Mouse (Mus musculus) left cerebral cortex, adult 8-10 months (tissue): ENCODE data around the gene Gm20388. TPM values are rescaled to one million over a fixed set of nuclear protein-coding genes. Genes with fewer than 3 reads are reported as not detected.

ENCODE experiments used
- DNase-seq, 2 experiments: peaks; one replicate each; pipeline ENCODE4 v3.0.0; 2022; ENCODE audit warnings: low spot score in 2 of 2
- total RNA-seq, 4 experiments: library from RNA; stranded (reverse); gene quantifications; 2 replicates each; pipeline ENCODE4 v1.2.4; 2022

Gm20388 gene
- total RNA-seq, 4 experiments from 2014 or later, result 10.4 to 20.8 (median 16.4) TPM

GRCm38 (mm10) chr8:121162413-121162812 lies 1251.8 kb downstream of the Gm20388 start:
- DNase-seq, result no peak

- DNase-seq, result no peak
Measured at GRCm38 (mm10) chr8:121162906-121163695, 1252.5 kb downstream of the Gm20388 start.

GRCm38 (mm10) chr8:121164017-121164469 lies 1253.4 kb downstream of the Gm20388 start:
- DNase-seq, result no peak

DNA sequence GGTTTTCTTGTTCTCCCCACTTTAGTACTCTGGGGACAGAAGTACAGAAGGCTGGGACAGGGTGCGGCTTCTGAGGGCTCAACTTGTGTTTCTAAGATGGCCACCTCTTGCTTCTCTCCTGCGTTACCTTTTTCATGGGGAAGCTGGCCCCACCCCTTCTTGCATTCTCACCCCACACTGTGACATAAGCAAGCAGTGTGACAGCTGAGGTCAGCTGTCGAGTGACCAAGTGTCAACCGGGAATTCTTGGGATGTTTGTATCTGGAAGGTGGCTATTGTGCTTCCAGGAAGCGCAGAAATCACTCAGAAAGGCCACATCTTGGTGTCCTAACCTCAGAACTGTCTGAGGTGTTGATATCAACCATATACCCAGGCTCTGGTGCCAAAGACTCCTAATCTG lies 1257.4 kb downstream of the Gm20388 start:
- DNase-seq, result no peak

DNA sequence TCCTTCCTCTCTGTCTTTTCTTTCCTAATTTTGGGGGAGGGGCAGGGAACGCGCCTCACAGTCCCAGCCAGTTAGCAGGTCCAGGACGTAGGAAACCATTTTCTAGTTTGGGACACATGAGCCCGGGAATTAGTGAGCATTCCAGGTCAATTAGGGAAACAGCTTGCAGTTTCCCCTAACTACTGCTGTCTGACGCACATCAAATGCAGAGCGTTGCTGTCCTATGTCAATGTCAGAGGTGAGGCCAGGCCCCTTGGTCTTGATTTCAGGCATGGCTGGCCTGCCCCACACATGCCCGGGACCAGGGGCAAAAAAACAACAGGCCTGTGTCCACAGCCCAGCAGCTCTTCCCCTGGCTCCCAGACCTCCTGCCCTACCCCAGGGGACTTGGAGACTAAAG lies 1259.5 kb downstream of the Gm20388 start:
- no peak for DNase-seq

DNA sequence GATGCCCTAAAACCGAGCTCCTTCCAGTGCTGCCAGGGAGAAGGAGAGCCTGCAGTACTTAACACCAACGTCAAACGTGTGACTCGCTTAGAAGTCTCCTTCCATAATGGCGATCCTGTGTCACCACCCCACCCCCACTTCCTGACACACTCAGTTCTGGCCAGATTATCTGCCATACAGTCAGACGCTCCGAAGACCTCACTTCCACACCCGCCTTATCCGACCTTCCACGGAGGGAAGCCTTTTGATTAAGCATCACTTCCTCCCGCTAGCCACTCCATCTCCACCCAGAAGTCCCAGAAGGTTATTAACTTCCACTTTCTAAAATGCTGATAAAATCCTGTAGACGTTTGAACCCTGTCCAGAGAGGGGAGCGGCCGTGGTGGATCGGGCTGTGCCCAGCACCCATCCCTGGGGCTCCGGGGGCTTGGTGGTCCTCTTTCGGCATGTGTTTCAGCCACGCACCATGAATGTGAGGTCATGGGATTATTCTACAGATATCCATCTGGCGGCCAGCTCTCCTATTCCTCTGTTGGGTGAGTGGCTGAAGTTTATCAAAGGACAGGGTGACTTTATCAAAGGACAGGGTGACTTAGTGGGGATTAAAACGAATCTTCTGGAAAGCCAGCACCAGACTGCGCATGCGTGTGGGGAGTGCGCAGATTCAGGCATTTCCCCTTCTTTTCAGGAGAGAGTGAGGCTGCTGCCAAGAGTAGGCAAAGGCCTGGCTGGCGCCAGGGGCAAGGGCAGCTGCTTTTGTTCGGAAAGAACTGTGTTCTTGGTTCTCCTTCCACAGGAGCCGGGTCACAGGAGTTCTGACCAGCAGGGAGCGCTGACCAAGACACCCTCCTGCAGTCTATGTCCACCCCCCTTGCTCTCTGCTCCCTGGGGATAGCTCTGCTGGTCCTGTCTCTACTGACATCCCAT lies 1260.2 kb downstream of the Gm20388 start:
- peak; percentile 9 to 14 for DNase-seq

DNA sequence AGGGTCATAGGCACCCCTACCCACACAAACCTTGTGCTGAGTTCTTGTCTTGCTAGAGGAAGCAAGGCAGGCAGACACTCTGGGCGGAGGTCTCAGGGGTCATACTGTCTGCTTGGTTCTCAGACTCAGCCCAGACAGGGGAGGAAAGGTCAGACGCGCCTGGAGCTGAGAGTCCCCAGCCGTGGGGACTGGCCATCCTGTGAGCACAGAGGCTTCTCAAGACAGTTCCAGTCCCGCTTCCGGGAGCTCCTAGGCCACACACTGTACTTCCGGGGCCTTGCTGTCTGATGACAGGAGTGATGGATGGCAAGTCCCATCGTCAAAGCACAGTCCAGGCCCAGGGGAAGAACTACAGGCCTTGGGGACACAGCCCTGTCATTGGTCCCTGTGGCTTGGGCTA lies 1261.9 kb downstream of the Gm20388 start:
- no peak for DNase-seq

- DNase-seq, result no peak
Measured at GRCm38 (mm10) chr8:121174178-121174577, 1263.5 kb downstream of the Gm20388 start.

- no peak for DNase-seq
Measured at GRCm38 (mm10) chr8:121174721-121175539, 1264.3 kb downstream of the Gm20388 start.

- DNase-seq, result no peak
Measured at GRCm38 (mm10) chr8:121175540-121176090, 1265.0 kb downstream of the Gm20388 start.

- DNase-seq, result no peak
Measured at GRCm38 (mm10) chr8:121176291-121176690, 1265.7 kb downstream of the Gm20388 start.

GRCm38 (mm10) chr8:121180474-121181284 lies 1270.0 kb downstream of the Gm20388 start:
- DNase-seq, result no peak

DNA sequence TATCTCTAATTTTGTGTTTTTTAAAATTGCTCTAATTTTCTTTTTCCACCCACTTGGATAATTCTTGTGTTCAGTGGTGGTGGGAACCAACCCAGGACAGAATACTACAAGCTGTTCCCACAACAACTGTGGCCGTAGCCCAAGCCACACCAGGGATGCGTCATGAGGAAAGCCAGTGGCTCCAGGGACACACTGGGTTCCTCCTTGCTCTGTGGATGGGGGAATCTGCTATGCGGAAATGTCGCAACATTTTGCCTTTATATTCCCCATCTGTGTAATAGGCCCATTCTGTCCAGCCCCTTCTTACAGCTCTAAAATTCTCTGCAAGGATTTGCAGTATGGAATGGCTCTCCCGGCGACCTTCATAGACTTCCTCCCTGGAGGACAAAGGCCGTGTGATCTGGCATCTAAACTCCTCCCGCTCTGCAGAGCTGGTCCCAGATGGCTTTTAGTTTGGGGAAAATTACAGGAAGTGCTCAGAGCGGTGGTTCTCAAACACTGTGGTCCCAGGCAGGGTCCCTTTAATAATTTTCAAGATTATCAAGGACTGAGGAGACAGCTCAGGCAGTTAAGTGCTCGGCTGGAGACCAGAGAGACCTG lies 1270.7 kb downstream of the Gm20388 start:
- DNase-seq, result no peak

GRCm38 (mm10) chr8:121187491-121188364 lies 1277.1 kb downstream of the Gm20388 start:
- no peak for DNase-seq

GRCm38 (mm10) chr8:121188994-121189393 lies 1278.4 kb downstream of the Gm20388 start:
- DNase-seq, result no peak

DNA sequence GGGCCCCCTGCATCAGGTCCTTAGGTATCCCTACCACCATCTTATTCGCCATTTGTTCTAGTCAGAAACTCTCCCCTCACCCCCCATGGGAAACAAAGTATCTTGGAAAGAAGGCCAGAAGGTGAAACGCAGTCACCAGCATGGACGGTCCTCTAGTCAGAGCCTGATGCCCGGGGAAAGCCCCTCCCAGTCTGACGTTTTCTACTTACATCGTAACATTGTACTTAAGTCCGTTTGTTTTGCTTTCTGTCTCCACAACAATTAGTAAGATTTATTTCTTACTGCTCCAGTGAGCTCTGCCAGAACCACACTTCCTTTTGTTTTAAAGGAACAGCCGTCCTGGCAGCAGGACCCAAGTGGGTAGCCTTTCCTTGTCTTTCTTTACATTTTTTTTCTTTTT lies 1281.8 kb downstream of the Gm20388 start:
- DNase-seq, result no peak

GRCm38 (mm10) chr8:121195970-121196369 lies 1285.3 kb downstream of the Gm20388 start:
- DNase-seq, result no peak

DNA sequence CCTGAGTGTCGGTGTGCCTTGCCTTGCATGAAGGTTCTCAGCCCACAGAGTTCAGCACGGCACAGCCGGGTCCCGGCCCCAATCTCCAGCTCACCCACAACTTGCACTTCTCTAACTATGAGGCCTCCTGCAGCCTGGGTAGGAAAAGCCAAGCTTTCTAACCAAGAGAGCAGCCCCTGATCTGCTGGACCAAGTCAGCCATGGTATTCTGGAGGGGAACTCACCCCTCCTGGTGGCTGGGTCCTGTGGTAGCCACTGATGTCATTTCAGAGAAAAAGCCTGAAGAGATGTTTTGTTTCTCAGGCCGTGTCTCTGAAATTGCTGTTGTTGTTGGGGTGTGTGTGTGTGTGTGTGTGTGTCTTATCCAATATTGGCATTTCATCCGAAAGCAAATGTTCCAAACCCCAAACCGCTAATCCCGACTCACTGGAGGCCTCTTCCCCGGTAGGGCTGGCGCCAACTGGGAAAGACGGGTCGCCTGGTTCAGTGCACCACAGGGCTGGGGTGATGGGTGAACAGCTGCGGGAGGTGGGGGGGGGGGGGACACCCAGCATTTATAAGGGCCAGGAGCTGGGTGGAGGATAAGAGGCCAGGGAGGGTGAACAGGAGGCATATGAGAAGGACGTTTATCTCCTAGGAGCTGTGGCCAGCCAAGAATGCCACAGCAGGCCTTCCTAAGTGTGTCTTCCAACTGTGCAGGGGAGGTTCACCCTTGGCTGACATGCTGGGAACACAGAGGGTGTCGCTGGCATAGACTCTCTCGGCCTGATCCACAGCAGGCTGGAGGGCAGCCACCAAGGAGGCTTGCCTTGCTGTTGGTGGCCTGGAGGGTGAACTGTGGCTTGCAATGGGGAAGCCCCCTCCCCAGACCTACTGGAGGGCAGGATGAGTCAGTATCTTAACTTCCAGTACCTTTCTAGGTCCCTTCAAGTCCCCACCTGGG lies 1286.4 kb downstream of the Gm20388 start:
- no peak for DNase-seq
